Mouse (Mus musculus) c-Kit-positive CD71-positive TER-119-positive erythroid progenitor cells, embryonic 14.5 days (primary cell): ENCODE data around the gene Tbc1d14.

Source experiments
- DNase-seq: peaks from one replicate; pipeline ENCODE4 v3.0.0-alpha.2; 2013; ENCODE audit warnings: low spot score

Tbc1d14 gene

GRCm38 (mm10) chr5:36553886-36554285 is 39.2 kb downstream of the Tbc1d14 start:
- no peak for DNase-seq

- no peak for DNase-seq
Measured at GRCm38 (mm10) chr5:36553056-36553606, 39.9 kb downstream of the Tbc1d14 start.

GRCm38 (mm10) chr5:36552391-36552790 is 40.7 kb downstream of the Tbc1d14 start:
- DNase-seq = no peak

- no peak for DNase-seq
Measured at GRCm38 (mm10) chr5:36549243-36549642, 43.8 kb downstream of the Tbc1d14 start.

- no peak for DNase-seq
Measured at GRCm38 (mm10) chr5:36544765-36545164, 48.3 kb downstream of the Tbc1d14 start.

GRCm38 (mm10) chr5:36540928-36541327 is 52.1 kb downstream of the Tbc1d14 start:
- no peak for DNase-seq

GRCm38 (mm10) chr5:36538576-36539187 is 54.4 kb downstream of the Tbc1d14 start:
- DNase-seq = peak; percentile 62

- no peak for DNase-seq
Measured at GRCm38 (mm10) chr5:36536424-36536823, 56.7 kb downstream of the Tbc1d14 start.

- no peak for DNase-seq
Measured at GRCm38 (mm10) chr5:36535438-36536176, 57.5 kb downstream of the Tbc1d14 start.

- DNase-seq = no peak
Measured at GRCm38 (mm10) chr5:36534455-36535030, 58.5 kb downstream of the Tbc1d14 start.

- DNase-seq = peak; percentile 86
Measured at GRCm38 (mm10) chr5:36530129-36530751, 62.8 kb downstream of the Tbc1d14 start.

- DNase-seq = no peak
Measured at GRCm38 (mm10) chr5:36529698-36530097, 63.4 kb downstream of the Tbc1d14 start.

- DNase-seq = no peak
Measured at GRCm38 (mm10) chr5:36526921-36527320, 66.2 kb downstream of the Tbc1d14 start.

- DNase-seq = no peak
Measured at GRCm38 (mm10) chr5:36526274-36526673, 66.8 kb downstream of the Tbc1d14 start.

- no peak for DNase-seq
Measured at GRCm38 (mm10) chr5:36525216-36525615, 67.9 kb downstream of the Tbc1d14 start.

- no peak for DNase-seq
Measured at GRCm38 (mm10) chr5:36523219-36523703, 69.8 kb downstream of the Tbc1d14 start.

GRCm38 (mm10) chr5:36522782-36523181 is 70.3 kb downstream of the Tbc1d14 start:
- no peak for DNase-seq

GRCm38 (mm10) chr5:36519751-36520150 is 73.3 kb downstream of the Tbc1d14 start:
- no peak for DNase-seq

- DNase-seq = no peak
Measured at GRCm38 (mm10) chr5:36517596-36517995, 75.5 kb downstream of the Tbc1d14 start.

- DNase-seq = no peak
Measured at GRCm38 (mm10) chr5:36515558-36515957, 77.5 kb downstream of the Tbc1d14 start.

GRCm38 (mm10) chr5:36515126-36515525 is 78.0 kb downstream of the Tbc1d14 start:
- DNase-seq = no peak

- no peak for DNase-seq
Measured at GRCm38 (mm10) chr5:36510956-36511355, 82.1 kb downstream of the Tbc1d14 start.
